Comparison of ENCODE assay signal across 20 mouse cellular contexts in the genomic region with DNA sequence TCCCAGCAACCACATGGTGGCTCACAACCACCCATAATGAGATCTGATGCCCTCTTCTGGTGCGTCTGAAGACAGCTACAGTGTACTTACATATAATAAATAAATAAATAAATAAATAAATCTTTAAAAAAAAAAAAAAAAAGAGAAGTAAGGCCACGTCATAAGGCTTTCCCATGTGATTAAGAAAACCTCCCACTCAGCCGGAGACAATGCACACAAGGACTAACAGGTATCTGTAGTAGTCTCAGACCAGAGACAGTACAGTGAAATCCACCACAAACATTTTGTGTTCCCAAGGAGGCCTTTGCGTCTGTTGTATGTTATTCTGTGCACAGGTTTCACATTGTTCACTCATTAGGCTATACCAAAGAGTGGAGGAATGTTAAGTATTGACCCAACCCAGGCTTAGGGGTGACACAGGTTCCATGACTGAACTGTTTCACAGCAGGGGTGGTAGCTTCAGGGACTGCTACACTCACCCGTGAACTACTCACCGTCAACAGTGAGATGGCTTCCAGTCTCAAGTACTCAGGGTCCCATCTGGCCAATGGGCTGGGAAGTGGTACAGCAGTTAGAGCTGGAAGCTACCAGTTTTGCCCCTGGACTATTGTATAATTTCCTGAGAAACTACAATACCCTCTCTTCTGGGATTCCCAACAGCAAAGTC. TPM values are rescaled to one million over a fixed set of nuclear protein-coding genes. Genes with fewer than 3 reads are reported as not detected.
DNase-seq lines count a peak whose midpoint lies in the region; ATAC-seq and TF ChIP-seq lines count a peak whose summit lies in the region.
"Had no signal": no experiment of that assay in that cellular context is flagged by ENCODE, and none has a peak within 500 bp of the region (broad histone marks: within the 10 kb centered on the region; RNA-seq: fewer than 3 reads in every experiment).

No protein-coding gene starts in this region.

- TF ChIP-seq RAD21 in MEL (IDR thresholded peaks at IDR 0.05; ENCODE audit: low read depth, low read length), result no peak

- no peak for TF ChIP-seq EP300 in MEL (IDR thresholded peaks at IDR 0.05; ENCODE audit: low read depth in 1 of 2, low read length in 2 of 2)

- ATAC-seq in liver, embryonic 11.5 days (replicated peaks; ENCODE audit: low FRiP score), result peak; percentile 21; the same call in 1 of the 2 replicates
- 0 out of 2 replicates have a peak, but pooled peaks have one; percentile 32 for ATAC-seq in erythroblast, adult 5-6 weeks (replicated peaks; ENCODE audit: low FRiP score, poor library complexity, severe bottlenecking)
- ATAC-seq: activated CD4-positive, CD25-positive, alpha-beta regulatory T cell, adult 4 months; forebrain, embryonic 15.5 days; intestine, embryonic 15.5 days had no signal

- DNase-seq in liver, embryonic 11.5 days (ENCODE audit: low spot score), result no peak
- DNase-seq in liver (no peak), MEL (ENCODE audit: low read depth, low spot score) (peak; percentile 52)
- no peak for DNase-seq in right cerebral cortex, adult 2 months (ENCODE audit: low spot score in 2 of 2)
- no peak for DNase-seq in left cerebral cortex, postnatal 36 days (ENCODE audit: low spot score in 2 of 2)
- no peak for DNase-seq in cerebellum, adult 8-10 months
- DNase-seq in lung, adult 18-20 months, result no peak
- DNase-seq: adrenal gland, postnatal 14 days; cerebellum, adult 18-20 months; cerebellum, postnatal 10 days; gastrocnemius, postnatal 36 days; heart, adult 18-20 months had no signal

- H3K9ac ChIP-seq in liver, embryonic 11.5 days (ENCODE audit: low read depth, low read length), result no peak overlapping the region
- no peak overlapping the region for H3K9ac ChIP-seq in MEL (ENCODE audit: control insufficient read depth, low read depth, low read length, poor library complexity, severe bottlenecking)
- H3K9ac ChIP-seq: embryonic facial prominence, embryonic 15.5 days; forebrain, embryonic 15.5 days; hindbrain, embryonic 14.5 days; intestine, embryonic 15.5 days had no signal

- TF ChIP-seq POLR2A in MEL (IDR thresholded peaks at IDR 0.05; ENCODE audit: control insufficient read depth in 1 of 2, insufficient read depth in 1 of 2, low read depth in 1 of 2, low read length in 2 of 2, poor library complexity in 1 of 2), result no peak

- no peaks in the 10 kb centered on the region for H3K9me3 ChIP-seq in liver, embryonic 11.5 days (ENCODE audit: control insufficient read depth, low read length)
- H3K9me3 ChIP-seq in MEL (replicated peaks; ENCODE audit: insufficient read depth, low read length), result no peaks in the 10 kb centered on the region
- H3K9me3 ChIP-seq: embryonic facial prominence, embryonic 15.5 days; forebrain, embryonic 15.5 days; hindbrain, embryonic 10.5 days; intestine, embryonic 15.5 days had no signal

- H3K36me3 ChIP-seq in liver, embryonic 11.5 days (ENCODE audit: control insufficient read depth, insufficient read depth, low read length), result peaks cover 35% of the 10 kb centered on the region
- H3K36me3 ChIP-seq in MEL (ENCODE audit: control insufficient read depth in 1 of 2, insufficient read depth in 2 of 2, low read length in 2 of 2), result peaks cover 16 to 23% of the 10 kb centered on the region in 2 experiments

- H3K4me2 ChIP-seq in liver, embryonic 11.5 days, result no peak overlapping the region
- H3K4me2 ChIP-seq: embryonic facial prominence, embryonic 15.5 days; forebrain, embryonic 15.5 days; heart, embryonic 11.5 days; hindbrain, embryonic 14.5 days; intestine, embryonic 15.5 days had no signal

- H3K4me1 ChIP-seq in liver, embryonic 11.5 days (replicated peaks; ENCODE audit: control insufficient read depth, insufficient read depth, low read length), result peaks cover 5% of the 10 kb centered on the region; the same call in 1 of the 2 replicates
- peaks cover 0 to 12% of the 10 kb centered on the region in 2 experiments; a peak in 3 of 4 replicates for H3K4me1 ChIP-seq in MEL (ENCODE audit: control insufficient read depth in 1 of 2, insufficient read depth in 2 of 2, low read length in 2 of 2)
- H3K4me1 ChIP-seq: forebrain, embryonic 15.5 days; hindbrain, embryonic 10.5 days had no signal

- no peaks in the 10 kb centered on the region for H3K27me3 ChIP-seq in liver, embryonic 11.5 days (replicated peaks; ENCODE audit: control insufficient read depth, insufficient read depth, low read length)
- H3K27me3 ChIP-seq in MEL (ENCODE audit: control insufficient read depth in 1 of 2, insufficient read depth in 2 of 2, low read length in 2 of 2), result no peaks in the 10 kb centered on the region
- H3K27me3 ChIP-seq: embryonic facial prominence, embryonic 15.5 days; forebrain, embryonic 15.5 days; intestine, embryonic 15.5 days had no signal

- 86% methylated on average over 5 of the region's 6 CpGs for WGBS in liver, embryonic 11.5 days

- no peak overlapping the region for H3K27ac ChIP-seq in liver, embryonic 11.5 days (ENCODE audit: low read depth, low read length)
- H3K27ac ChIP-seq in MEL (ENCODE audit: control insufficient read depth, low read depth, low read length), result no peak overlapping the region
- H3K27ac ChIP-seq: embryonic facial prominence, embryonic 15.5 days; forebrain, embryonic 15.5 days; hindbrain, embryonic 10.5 days; hindbrain, embryonic 14.5 days; intestine, embryonic 15.5 days had no signal

- no peak overlapping the region for H3K4me3 ChIP-seq in liver, embryonic 11.5 days (ENCODE audit: low read depth, low read length)
- no peak overlapping the region for H3K4me3 ChIP-seq in MEL (ENCODE audit: control insufficient read depth in 1 of 2, insufficient read depth in 1 of 2, low read depth in 2 of 2, low read length in 2 of 2)
- H3K4me3 ChIP-seq: embryonic facial prominence, embryonic 15.5 days; forebrain, embryonic 15.5 days; hindbrain, embryonic 10.5 days; intestine, embryonic 15.5 days had no signal

- intact Hi-C loops in left cerebral cortex, postnatal 36 days (cut with DNase I), result no loop called here

- TF ChIP-seq CTCF in MEL (IDR thresholded peaks at IDR 0.05 in 2 of 3, conservative IDR thresholded peaks at IDR 0.05 in 1 of 3; ENCODE audit: control insufficient read depth in 1 of 3, insufficient read depth in 1 of 3, low read depth in 2 of 3, low read length in 3 of 3, poor library complexity in 1 of 3, severe bottlenecking in 1 of 3), result no peak

- no peaks in the 10 kb centered on the region for H3K79me2 ChIP-seq in MEL (ENCODE audit: control insufficient read depth, insufficient read depth, low read length, poor library complexity)

TF ChIP-seq in MEL, 35 proteins besides CTCF, POLR2A, EP300 and RAD21:
- TF ChIP-seq JUND (IDR thresholded peaks at IDR 0.05; ENCODE audit: low read depth, low read length) (no peak), TBP (IDR thresholded peaks at IDR 0.05; ENCODE audit: low read depth, low read length) (peak; percentile 2; the same call in 1 of the 2 replicates), ZNF384 (IDR thresholded peaks at IDR 0.05; ENCODE audit: low read depth, low read length) (peak; percentile 77)

RNA-seq across cellular contexts. Expression of a gene that starts 11.9 kb away (rescaled TPM):
- 31.6 and 32.5 TPM in 2 replicates for polyA plus RNA-seq in liver, embryonic 11.5 days (2014; fragmentation: Nextera tagmentation; extraction: Ambion mirVana)
- total RNA-seq in MEL (2012; rRNA removed), result 6.7 and 7.2 TPM in 2 replicates
- polyA plus RNA-seq in MEL (2012; ENCODE audit: insufficient read depth in 1 of 2, insufficient read length in 2 of 2, low read depth in 1 of 2, low replicate concordance in 2 of 2, missing spikeins in 1 of 2), result 10 to 100 TPM in 1 of 2 experiments, not detected in 1; 13.0 TPM
- 17.9 and 21.3 TPM in 2 replicates for total RNA-seq in erythroblast, adult 5-6 weeks (2015; ENCODE audit: low replicate concordance)
- total RNA-seq in erythroblast, adult 5-6 weeks (2017; ENCODE audit: low replicate concordance), result 41.5 and 57.6 TPM in 2 replicates
- 10 to 100 TPM; 32.0 to 36.5 TPM for total RNA-seq in left cerebral cortex, postnatal 36 days (2021)

RNA-seq across cellular contexts. Expression of a gene that starts 29.5 kb away (rescaled TPM):
- 602 and 638 TPM in 2 replicates for polyA plus RNA-seq in liver, embryonic 11.5 days (2014; fragmentation: Nextera tagmentation; extraction: Ambion mirVana)
- total RNA-seq in MEL (2012; rRNA removed), result 304 and 348 TPM in 2 replicates
- polyA plus RNA-seq in MEL (2012; ENCODE audit: insufficient read depth in 1 of 2, insufficient read length in 2 of 2, low read depth in 1 of 2, low replicate concordance in 2 of 2, missing spikeins in 1 of 2), result 100 to 1,000 TPM in 1 of 2 experiments, not detected in 1; 295 TPM
- 105 and 133 TPM in 2 replicates for total RNA-seq in erythroblast, adult 5-6 weeks (2015; ENCODE audit: low replicate concordance)
- 67.8 and 119 TPM in 2 replicates for total RNA-seq in erythroblast, adult 5-6 weeks (2017; ENCODE audit: low replicate concordance)
- 100 to 1,000 TPM; 175 to 184 TPM for total RNA-seq in left cerebral cortex, postnatal 36 days (2021)
